Mouse (Mus musculus): ENCODE results near the gene Thnsl1. TPM values are rescaled to one million over a fixed set of nuclear protein-coding genes. Genes with fewer than 3 reads are reported as not detected.

The Thnsl1 gene
- polyA plus RNA-seq (2012; rRNA removed), result 5.8 and 6.0 TPM in 2 replicates

DNA sequence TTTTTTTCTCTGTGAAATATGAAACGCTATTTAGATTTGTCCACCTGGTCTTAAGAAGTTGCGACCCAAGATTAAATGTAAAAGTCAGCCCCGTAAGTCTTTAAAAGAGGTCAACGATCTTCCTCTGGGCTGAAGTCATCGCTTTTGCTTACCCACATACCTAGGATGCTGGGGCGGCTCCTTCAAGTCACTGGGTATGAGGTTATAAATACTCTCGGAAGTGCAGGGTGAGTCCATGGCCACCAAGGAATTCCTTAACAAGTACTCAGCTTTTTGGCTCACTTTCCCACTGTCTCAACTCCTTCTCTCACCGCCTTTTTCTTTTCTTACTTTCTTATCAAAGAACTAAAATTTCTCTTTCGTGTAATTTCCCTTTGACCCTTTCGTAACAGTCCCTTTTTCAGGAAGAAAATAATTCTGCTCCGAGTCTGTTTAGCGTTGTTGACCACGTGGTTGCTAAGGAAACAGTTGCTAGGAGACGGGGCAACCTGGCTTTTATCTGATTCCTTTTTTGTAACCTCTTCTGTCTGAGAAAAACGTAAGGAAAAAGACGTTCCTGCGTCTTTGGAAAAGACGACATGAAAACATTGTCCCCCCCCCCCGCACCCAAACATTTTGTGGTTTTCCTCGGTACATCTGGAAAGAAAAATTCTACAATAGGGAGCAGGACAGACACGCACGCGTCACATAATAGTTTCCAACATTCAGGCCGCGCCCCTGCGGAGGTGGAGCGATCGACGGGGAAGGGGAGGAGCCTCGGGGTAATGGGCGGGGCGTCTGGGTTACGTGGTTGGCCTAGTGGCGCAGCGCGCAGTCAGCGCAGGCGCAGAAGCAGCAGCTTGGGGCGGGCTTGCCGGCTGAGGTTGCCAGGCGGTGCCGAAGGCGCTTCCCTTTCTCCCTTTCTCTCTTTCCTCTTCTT, at the start of gene Thnsl1, which contains the start of gene Enkur:
TSS of gene Thnsl1 (plus strand) at position 813 of the 919 bp plus-strand sequence.
TSS of gene Enkur (minus strand) at position 454 of the 919 bp plus-strand sequence.
- DNase-seq (ENCODE audit: low spot score), result peak; percentile 88

DNA sequence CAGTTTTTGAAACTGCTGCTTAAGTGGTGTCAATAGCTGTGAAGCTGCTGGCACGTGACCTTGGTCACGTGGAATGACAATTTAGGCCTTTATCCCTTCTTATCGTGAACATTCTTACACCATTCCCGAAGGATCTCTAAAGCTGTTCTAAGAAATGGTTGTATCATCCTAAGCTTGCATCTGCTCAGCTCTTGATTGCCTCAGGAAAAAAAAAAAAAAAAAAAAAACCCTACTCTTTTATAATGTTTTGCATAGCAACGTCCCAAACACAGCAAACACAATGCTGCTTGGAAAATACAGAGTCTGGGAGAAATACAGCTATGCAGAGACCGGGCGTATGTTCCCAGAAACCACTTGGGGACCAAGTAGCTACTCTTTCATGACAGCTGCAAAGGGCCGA, 41.2 kb upstream of the Thnsl1 start:
- no peak for DNase-seq (ENCODE audit: low spot score)

GRCm38 (mm10) chr2:21167916-21168315, 37.6 kb upstream of the Thnsl1 start:
- no peak for DNase-seq (ENCODE audit: low spot score)

DNA sequence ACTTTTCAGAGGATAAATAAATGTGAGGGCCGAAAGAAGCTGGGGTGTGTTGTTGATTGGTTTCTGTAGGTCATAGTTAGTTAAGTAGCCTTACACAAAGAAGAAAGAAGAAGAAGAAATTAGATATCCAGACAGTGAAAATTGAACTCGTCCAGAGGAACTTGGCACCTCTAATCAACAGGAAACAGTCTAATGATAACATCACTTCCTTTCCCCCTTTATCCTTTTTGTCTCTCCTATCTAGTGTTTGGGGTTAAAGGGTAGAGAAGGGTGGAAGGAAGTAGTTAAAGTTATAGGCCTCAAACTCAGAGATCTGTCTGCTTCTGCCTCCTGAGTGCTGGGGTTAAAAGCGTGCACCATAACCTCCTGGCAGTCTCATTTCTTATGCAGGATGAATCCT, 32.7 kb upstream of the Thnsl1 start:
- DNase-seq (ENCODE audit: low spot score), result no peak

GRCm38 (mm10) chr2:21179136-21179535, 26.4 kb upstream of the Thnsl1 start:
- DNase-seq (ENCODE audit: low spot score), result no peak

DNA sequence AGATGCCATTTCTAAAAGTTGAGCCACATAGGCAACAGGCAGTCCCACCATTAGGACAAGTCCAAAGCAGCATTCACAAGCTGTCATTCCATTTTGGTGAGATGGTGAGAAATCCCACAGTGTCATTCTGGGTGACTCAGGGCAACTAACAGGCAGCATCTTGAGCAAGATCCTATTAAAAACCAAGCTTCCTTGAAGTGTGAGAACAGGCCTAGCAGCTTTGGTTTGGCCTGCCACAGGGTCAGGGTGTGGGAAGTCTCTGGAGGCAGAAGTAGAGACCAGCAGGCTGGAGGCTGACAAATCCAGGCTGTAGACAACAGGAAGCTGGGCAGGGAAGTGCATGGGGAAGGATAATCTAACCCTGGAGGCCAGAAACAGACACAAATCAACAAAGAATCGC, 22.7 kb upstream of the Thnsl1 start:
- no peak for DNase-seq (ENCODE audit: low spot score)

- no peak for DNase-seq (ENCODE audit: low spot score)
Observed at GRCm38 (mm10) chr2:21187576-21187975, 17.9 kb upstream of the Thnsl1 start.

DNA sequence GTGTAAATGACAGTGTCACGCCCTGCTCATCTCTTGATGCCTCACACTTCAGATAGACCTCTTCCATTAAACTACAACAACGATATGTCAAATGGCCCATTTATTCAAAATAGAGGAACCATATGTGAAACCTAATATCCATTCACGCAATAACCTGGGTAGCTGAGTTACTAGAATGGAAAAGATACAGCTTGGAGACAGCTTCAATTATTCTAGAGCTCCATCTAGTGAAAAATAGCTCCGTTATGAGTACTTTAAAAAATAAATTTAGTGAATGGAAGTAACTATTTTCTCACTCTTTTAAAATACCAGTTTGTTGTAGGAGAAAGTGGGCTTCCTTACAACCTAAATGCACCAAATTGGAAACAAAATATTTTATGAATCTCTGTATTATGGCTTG, 16.9 kb upstream of the Thnsl1 start:
- no peak for DNase-seq (ENCODE audit: low spot score)

- DNase-seq (ENCODE audit: low spot score), result no peak
Observed at GRCm38 (mm10) chr2:21191232-21191631, 14.3 kb upstream of the Thnsl1 start.

DNA sequence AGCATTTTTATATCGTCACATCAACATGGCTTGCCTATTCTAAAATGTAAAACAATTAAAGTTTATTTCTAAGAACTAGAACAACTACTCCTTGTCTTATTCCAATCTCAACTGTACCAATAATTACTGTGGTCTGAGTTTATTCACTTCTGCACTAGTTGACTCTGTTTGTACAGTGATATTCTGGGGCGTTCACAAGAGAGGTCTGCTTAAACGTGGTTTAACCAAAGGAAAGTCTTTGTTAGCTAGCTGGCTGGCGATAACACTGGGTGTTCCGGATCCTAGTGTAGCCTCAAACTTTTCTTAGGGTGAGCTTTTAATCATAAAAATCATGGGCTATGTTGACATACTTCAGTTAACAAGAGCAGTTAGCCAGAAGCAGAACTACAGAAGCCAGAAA, 10.3 kb upstream of the Thnsl1 start:
- DNase-seq (ENCODE audit: low spot score), result no peak

DNA sequence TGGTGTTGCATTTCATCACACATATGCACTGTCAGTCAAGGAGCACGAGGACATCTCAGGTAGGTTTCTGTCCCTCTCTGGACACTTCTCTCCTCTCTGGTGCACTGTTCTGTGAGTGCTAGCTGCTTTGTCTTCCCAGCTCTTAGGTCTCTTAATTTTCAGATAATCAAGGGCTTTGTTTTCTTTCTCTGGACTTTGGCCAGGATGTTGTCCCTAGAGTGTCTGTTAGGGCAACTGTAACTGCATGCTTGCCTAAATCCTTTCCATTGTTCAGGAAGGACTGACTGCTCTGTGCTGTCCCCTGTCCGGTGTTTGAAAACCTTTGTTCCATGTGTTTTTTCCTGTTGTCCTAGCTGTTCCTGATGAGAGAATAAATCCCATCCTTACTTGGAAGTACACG, 6.5 kb upstream of the Thnsl1 start:
- DNase-seq (ENCODE audit: low spot score), result no peak

- no peak for DNase-seq (ENCODE audit: low spot score)
Observed at GRCm38 (mm10) chr2:21202754-21203153, 2.8 kb upstream of the Thnsl1 start.

DNA sequence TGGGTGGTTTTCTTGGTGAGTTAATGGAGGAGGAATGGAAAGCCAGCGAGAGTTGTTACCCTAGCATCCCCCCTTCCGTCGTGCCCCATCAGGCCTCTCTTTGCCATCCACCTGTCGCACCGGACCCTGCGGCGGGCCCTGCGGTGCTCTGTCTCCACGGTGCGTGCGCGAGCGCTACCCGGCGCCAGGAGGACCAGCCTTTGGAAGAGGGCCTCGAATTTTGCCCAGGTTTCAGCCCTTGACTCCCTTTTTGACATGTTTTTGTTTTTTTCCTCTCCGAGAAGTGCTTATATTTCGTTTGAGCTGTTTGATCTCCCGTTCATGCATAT, 271 bp downstream of the Thnsl1 start:
- DNase-seq (ENCODE audit: low spot score), result no peak

- DNase-seq (ENCODE audit: low spot score), result no peak
Observed at GRCm38 (mm10) chr2:21206278-21206677, 754 bp downstream of the Thnsl1 start.

DNA sequence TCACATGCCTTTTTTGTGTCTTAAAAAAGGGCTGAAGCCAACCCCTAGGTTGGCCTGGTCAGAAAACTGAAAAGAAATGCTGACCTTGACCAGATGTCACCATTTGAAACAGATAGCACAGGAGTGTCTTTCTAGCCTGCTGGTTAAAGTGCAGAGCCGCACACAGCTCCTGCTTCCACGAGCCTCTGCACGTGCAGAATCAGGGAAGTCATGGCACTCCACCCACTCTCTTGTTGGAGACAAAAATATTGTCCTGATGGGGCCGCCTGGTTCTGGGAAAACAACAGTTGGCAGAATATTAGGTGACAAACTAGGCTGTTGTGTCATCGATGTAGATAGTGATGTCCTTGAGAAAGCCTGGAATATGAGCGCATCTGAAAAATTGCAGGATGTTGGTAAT, 5.8 kb downstream of the Thnsl1 start:
- DNase-seq (ENCODE audit: low spot score), result no peak

GRCm38 (mm10) chr2:21214322-21214721, 8.8 kb downstream of the Thnsl1 start:
- DNase-seq (ENCODE audit: low spot score), result no peak

DNA sequence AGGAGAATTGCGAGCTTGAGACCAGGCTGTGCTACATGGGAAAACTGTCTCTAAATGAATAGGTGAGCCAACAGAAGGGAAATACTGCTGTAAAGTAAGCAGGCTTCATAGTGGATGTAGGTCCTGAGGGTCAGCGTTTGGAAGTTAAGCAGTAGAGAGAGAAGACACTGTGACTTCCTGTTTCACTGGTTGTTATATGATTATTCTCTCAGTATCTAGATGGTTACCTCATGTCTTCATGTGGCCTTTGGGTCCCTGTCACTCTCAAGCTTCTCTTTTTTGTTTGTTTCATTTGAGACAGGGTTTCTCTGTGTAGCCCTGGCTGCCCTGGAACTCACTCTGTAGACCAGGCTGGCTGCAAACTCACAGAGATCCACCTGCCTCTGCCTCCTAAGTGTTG, 9.8 kb downstream of the Thnsl1 start:
- DNase-seq (ENCODE audit: low spot score), result no peak

DNA sequence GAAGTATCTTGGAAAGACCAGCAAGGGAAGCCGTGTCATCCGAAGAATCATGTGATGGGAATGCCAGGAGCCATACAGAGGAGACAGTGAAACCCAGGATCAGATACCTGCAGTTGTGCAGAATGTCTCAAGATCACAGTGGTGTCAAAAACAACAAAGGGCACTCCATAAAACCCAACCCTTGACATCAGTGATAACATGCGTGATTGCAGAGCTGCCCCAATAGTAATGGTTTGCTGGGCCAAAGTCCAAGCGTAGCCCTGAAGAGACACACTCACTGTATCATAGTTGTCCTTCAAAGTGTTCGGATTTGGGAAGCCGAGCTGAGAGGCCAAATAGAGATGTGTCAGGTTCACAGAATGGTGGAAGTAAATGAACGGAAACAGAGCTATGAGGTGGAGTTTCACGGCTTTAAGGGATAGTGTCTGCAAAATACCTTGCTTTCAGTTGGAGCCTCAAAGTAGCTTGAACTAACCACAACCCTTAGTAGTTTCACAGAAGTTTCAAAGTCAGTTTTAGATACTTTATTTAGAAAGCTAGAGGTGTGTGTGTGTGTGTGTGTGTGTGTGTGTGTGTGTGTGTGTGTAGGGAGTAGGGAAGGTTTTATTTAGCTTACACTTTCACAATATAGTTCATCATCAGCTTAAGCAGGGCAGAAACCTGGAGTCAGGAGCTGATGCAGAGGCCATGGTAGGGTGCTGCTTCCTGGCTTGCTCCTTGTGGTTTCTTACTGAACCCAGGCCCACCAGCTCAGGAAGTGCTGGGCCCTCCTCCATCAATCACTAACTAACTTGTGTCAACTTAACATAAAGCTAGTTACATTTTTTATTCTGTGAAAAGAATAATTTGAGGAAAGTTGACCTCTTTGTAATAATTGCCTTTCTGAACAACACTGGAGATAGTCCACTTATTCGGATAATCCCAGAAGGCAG, 17.2 kb downstream of the Thnsl1 start:
- no peak for DNase-seq (ENCODE audit: low spot score)

DNA sequence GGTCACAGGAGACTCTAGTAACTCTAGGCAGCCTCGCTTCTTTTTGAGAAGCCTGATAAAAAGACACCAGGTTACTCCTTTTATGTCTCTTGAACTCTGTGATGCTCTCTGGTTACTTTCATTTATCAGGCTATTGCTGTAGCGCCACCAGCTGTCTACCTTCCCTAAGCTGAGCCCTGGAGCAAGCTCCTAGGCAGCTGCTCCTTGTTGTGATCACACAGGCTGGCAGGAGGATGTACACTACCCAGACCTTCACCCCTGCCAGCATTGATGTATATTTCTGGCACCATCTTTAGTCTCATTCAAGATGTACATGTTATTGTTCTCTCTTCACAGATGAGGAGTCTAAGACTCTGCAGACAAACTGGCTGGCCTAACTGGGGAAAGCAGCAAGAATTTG, 24.8 kb downstream of the Thnsl1 start:
- DNase-seq (ENCODE audit: low spot score), result no peak

- no peak for DNase-seq (ENCODE audit: low spot score)
Observed at GRCm38 (mm10) chr2:21231147-21231546, 25.6 kb downstream of the Thnsl1 start.

GRCm38 (mm10) chr2:21234871-21235648, 29.5 kb downstream of the Thnsl1 start:
- DNase-seq (ENCODE audit: low spot score), result no peak

DNA sequence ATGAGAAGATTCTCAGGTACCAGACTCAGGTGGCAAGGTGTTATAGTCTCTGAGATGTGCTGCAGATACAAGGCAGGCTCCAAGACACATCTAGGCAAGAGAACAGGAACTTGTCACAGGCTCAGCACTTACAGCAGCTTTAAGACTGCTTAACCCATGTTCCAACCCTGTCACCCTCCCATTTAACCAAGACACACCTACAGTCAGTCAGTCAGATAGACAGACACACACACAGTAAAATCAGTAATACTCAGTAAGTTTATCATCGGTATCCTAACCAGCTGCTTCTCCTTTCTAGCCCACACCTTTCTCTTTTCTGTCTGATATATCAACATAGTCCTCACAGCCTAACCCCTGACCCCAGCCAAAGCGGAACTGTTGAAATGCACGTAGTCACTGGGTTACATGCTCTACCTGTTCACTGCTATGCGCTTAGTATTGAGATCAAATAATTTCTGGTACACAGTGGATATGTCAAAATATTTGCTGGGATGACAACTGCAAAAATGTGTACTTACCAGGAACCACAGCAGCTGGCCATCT, 30.4 kb downstream of the Thnsl1 start:
- DNase-seq (ENCODE audit: low spot score), result no peak

Data from urinary bladder, adult 2 months (tissue).